Mouse (Mus musculus) hindbrain, embryonic 12.5 days (tissue): ENCODE results near the gene Usp45. TPM values are rescaled to one million over a fixed set of nuclear protein-coding genes. Genes with fewer than 3 reads are reported as not detected.

Source experiments
- ATAC-seq: fragments of 200-750 bp; cut with Nextera tagmentation; 2 replicates; pipeline ENCODE4 v1.8.0; 2017; ENCODE audit warnings: moderate TSS enrichment; ENCODE audit not compliant: low FRiP score
- H3K27ac ChIP-seq: fragments of 300-500 bp; sonication (generic); 2 replicates; pipeline ENCODE4 v1.5.1; 2016; ENCODE audit warnings: mild to moderate bottlenecking
- H3K27me3 ChIP-seq: fragments of 300-500 bp; sonication (generic); 2 replicates; pipeline ENCODE4 v1.6.1; 2016; ENCODE audit warnings: mild to moderate bottlenecking
- H3K36me3 ChIP-seq: fragments of 300-500 bp; sonication (generic); 2 replicates; pipeline ENCODE4 v1.6.1; 2016; ENCODE audit warnings: mild to moderate bottlenecking
- H3K4me1 ChIP-seq: fragments of 300-500 bp; sonication (generic); 2 replicates; pipeline ENCODE4 v1.6.1; 2016
- H3K4me2 ChIP-seq: fragments of 300-500 bp; sonication (generic); replicated peaks from 2 replicates; pipeline ENCODE4 v1.6.1; 2016; ENCODE audit warnings: mild to moderate bottlenecking
- H3K4me3 ChIP-seq: fragments of 300-500 bp; sonication (generic); 2 replicates; pipeline ENCODE4 v1.5.1; 2016; ENCODE audit warnings: mild to moderate bottlenecking
- H3K9ac ChIP-seq: fragments of 300-500 bp; sonication (generic); 2 replicates; pipeline ENCODE4 v1.6.1; 2016; ENCODE audit warnings: mild to moderate bottlenecking, moderate library complexity
- H3K9me3 ChIP-seq: fragments of 300-500 bp; sonication (generic); replicated peaks from 2 replicates; pipeline ENCODE4 v1.6.1; 2016; ENCODE audit warnings: mild to moderate bottlenecking
- WGBS: fragments of 180-500 bp; shearing (Covaris S2); methylation state at CpG from one replicate; pipeline ENCODE4 v1.1.7; 2016; 5-methylcytosine and 5-hydroxymethylcytosine counted together
- polyA plus RNA-seq: library from polyadenylated mRNA; unstranded; fragments of >200 nt; fragmentation: Nextera tagmentation; extraction: Ambion mirVana; gene quantifications from 2 replicates; pipeline ENCODE4 v1.2.1, GENCODE M21; 2016

Usp45 gene
- polyA plus RNA-seq, 1 experiment from 2014 or later = 11.3 TPM

- no peak overlapping the region for H3K4me2 ChIP-seq
- H3K9ac ChIP-seq = no peak overlapping the region
- no peaks in the 10 kb centered on the region for H3K4me1 ChIP-seq
- 93% methylated on average over 6 of the region's 6 CpGs for WGBS
- H3K9me3 ChIP-seq = no peaks in the 10 kb centered on the region
- no peak overlapping the region for H3K27ac ChIP-seq
- no peaks in the 10 kb centered on the region for H3K36me3 ChIP-seq
- H3K27me3 ChIP-seq = no peaks in the 10 kb centered on the region
- ATAC-seq = no peak
- H3K4me3 ChIP-seq = no peak overlapping the region
Measured at GRCm38 (mm10) chr4:21882806-21883205, 115.8 kb downstream of the Usp45 start.

DNA sequence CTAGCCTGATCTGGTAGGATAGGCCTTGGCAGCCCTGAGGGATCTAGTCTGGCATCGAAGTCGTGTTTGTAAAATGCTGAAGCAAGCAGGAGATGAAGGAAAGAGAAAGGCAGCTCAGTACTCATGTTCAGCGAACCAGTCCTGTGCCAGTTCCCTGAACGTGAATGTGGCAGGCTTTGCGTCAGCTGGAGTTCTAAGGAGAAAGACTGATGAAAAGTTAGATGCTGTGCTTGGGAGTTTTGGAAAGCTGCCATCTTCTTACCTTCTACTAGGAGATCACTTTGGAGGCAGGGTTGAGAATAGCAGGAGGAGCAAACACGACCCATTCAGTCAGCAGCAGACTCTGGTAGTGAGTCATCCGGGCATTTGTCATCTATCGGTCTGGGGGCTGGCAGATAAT lies 118.9 kb downstream of the Usp45 start:
- 85% methylated on average over 8 of the region's 8 CpGs for WGBS
- H3K27me3 ChIP-seq = no peaks in the 10 kb centered on the region
- ATAC-seq = no peak
- H3K4me1 ChIP-seq = no peaks in the 10 kb centered on the region
- no peak overlapping the region for H3K4me2 ChIP-seq
- H3K9ac ChIP-seq = no peak overlapping the region
- no peak overlapping the region for H3K4me3 ChIP-seq
- no peak overlapping the region for H3K27ac ChIP-seq
- no peaks in the 10 kb centered on the region for H3K9me3 ChIP-seq
- H3K36me3 ChIP-seq = no peaks in the 10 kb centered on the region

Other genes with a start within 250 kb of the Usp45 start
- 7.8 and 8.9 TPM in 2 replicates for gene Prdm13, start 81.2 kb upstream of the Usp45 start, polyA plus RNA-seq
- gene Ccnc, start 39.5 kb upstream of the Usp45 start, polyA plus RNA-seq = 62.6 and 62.8 TPM in 2 replicates
- gene Tstd3, start 56 bp downstream of the Usp45 start, polyA plus RNA-seq = 24.9 and 27.3 TPM in 2 replicates
- 202 and 236 TPM in 2 replicates for gene Pnisr, start 80.4 kb downstream of the Usp45 start, polyA plus RNA-seq
- gene Coq3, start 112.5 kb downstream of the Usp45 start, polyA plus RNA-seq = 11.0 and 11.3 TPM in 2 replicates
- gene Faxc, start 164.2 kb downstream of the Usp45 start, polyA plus RNA-seq = 26.9 and 30.1 TPM in 2 replicates